Mouse (Mus musculus) cerebellum, postnatal 14 days (tissue): Measurements from ENCODE around the gene Atg101.

Source experiments
- DNase-seq, 2 experiments: peaks; one replicate each; pipeline ENCODE4 v3.0.0; 2021; ENCODE audit warnings: mixed read lengths in 2 of 2

Gene Atg101

GRCm38 (mm10) chr15:101283911-101284750 is at the start of gene Atg101:
Atg101 (plus strand) TSS chr15:101284272.
- peak; percentile 94 to 95 for DNase-seq

- no peak for DNase-seq
Measured at GRCm38 (mm10) chr15:101234611-101235341, 49.3 kb upstream of the Atg101 start.

GRCm38 (mm10) chr15:101235342-101235698 is 48.8 kb upstream of the Atg101 start:
- DNase-seq = no peak

GRCm38 (mm10) chr15:101235728-101236327 is 48.2 kb upstream of the Atg101 start:
- no peak for DNase-seq

GRCm38 (mm10) chr15:101236878-101237277 is 47.2 kb upstream of the Atg101 start:
- DNase-seq = peak; percentile 73 to 83

GRCm38 (mm10) chr15:101238885-101239511 is 45.1 kb upstream of the Atg101 start:
- DNase-seq = peak; percentile 77 to 82

GRCm38 (mm10) chr15:101239821-101240220 is 44.3 kb upstream of the Atg101 start:
- DNase-seq = no peak

GRCm38 (mm10) chr15:101240799-101241204 is 43.3 kb upstream of the Atg101 start:
- DNase-seq = peak; percentile 92

- DNase-seq = no peak
Measured at GRCm38 (mm10) chr15:101241236-101241635, 42.8 kb upstream of the Atg101 start.

GRCm38 (mm10) chr15:101241853-101242252 is 42.2 kb upstream of the Atg101 start:
- DNase-seq = no peak

- peak; percentile 87 to 89 for DNase-seq
Measured at GRCm38 (mm10) chr15:101242645-101243044, 41.4 kb upstream of the Atg101 start.

- DNase-seq = no peak
Measured at GRCm38 (mm10) chr15:101244012-101244411, 40.1 kb upstream of the Atg101 start.

GRCm38 (mm10) chr15:101246231-101247154 is 37.6 kb upstream of the Atg101 start:
- peak; percentile 93 to 96 for DNase-seq

GRCm38 (mm10) chr15:101247155-101247498 is 36.9 kb upstream of the Atg101 start:
- DNase-seq = no peak

- no peak for DNase-seq
Measured at GRCm38 (mm10) chr15:101248029-101248710, 35.9 kb upstream of the Atg101 start.

- no peak for DNase-seq
Measured at GRCm38 (mm10) chr15:101250220-101250800, 33.8 kb upstream of the Atg101 start.

GRCm38 (mm10) chr15:101251930-101252329 is 32.1 kb upstream of the Atg101 start:
- no peak for DNase-seq

- DNase-seq = no peak
Measured at GRCm38 (mm10) chr15:101252614-101253013, 31.5 kb upstream of the Atg101 start.

- DNase-seq = no peak
Measured at GRCm38 (mm10) chr15:101253563-101253885, 30.5 kb upstream of the Atg101 start.

GRCm38 (mm10) chr15:101253886-101254795 is 29.9 kb upstream of the Atg101 start, which contains the start of gene Nr4a1:
Nr4a1 (plus strand) TSS chr15:101254269.
- peak; percentile 76 to 85 for DNase-seq
